18 mouse cellular contexts compared by ENCODE assay signal in genomic region chr11:107450097-107450496, GRCm38 (mm10). TPM values are rescaled to one million over a fixed set of nuclear protein-coding genes. Genes with fewer than 3 reads are reported as not detected.
DNase-seq lines count a peak whose midpoint lies in the region; ATAC-seq and TF ChIP-seq lines count a peak whose summit lies in the region.
"Had no signal": no experiment of that assay in that cellular context is flagged by ENCODE, and none has a peak within 500 bp of the region (broad histone marks: within the 10 kb centered on the region; RNA-seq: fewer than 3 reads in every experiment).

No protein-coding gene starts in this region.

- peak; percentile 44 for DNase-seq in heart, postnatal 0 days (ENCODE audit: low spot score)
- no peak for DNase-seq in heart, postnatal 25 days (ENCODE audit: low spot score)
- DNase-seq in liver, embryonic 14.5 days (ENCODE audit: low read depth in 3 of 3, low spot score in 3 of 3), result no peak
- no peak for DNase-seq in right cerebral cortex, postnatal 36 days (ENCODE audit: low spot score in 2 of 2)
- DNase-seq: adrenal gland, postnatal 10 days; cerebellum, adult 11 months; kidney, postnatal 10 days; layer of hippocampus, postnatal 36 days; right cerebral cortex, postnatal 14 days; thymus, postnatal 4 days had no signal

- intact Hi-C loops in heart, postnatal 25 days (cut with DNase I), result loop anchor here (2.0 kb wide), 2 partner anchors 15 to 27 kb away; no protein-coding TSS in a partner anchor

- ATAC-seq in heart, postnatal 0 days (ENCODE audit: insufficient read depth, low read depth), result no peak
- ATAC-seq in liver, embryonic 14.5 days (ENCODE audit: insufficient read depth), result no peak
- ATAC-seq in forebrain, embryonic 16.5 days, result no peak

- TF ChIP-seq CTCF in heart, postnatal 0 days (IDR thresholded peaks at IDR 0.05; ENCODE audit: low read depth), result no peak
- no peak for TF ChIP-seq CTCF in E14TG2a.4 (conservative IDR thresholded peaks at IDR 0.05; ENCODE audit: low read length)
- no peak for TF ChIP-seq CTCF in ES-Bruce4 (IDR thresholded peaks at IDR 0.05; ENCODE audit: low read depth, low read length)
- TF ChIP-seq CTCF in liver, embryonic 14.5 days (IDR thresholded peaks at IDR 0.05; ENCODE audit: low read depth), result no peak

- H3K9ac ChIP-seq in heart, postnatal 0 days (replicated peaks; ENCODE audit: low read depth, low read length), result no peak overlapping the region
- H3K9ac ChIP-seq in ES-Bruce4 (ENCODE audit: low read depth, poor library complexity, severe bottlenecking), result peak overlapping the region; percentile 19
- peak overlapping the region; percentile 68 for H3K9ac ChIP-seq in liver, embryonic 14.5 days (replicated peaks)
- no peak overlapping the region for H3K9ac ChIP-seq in forebrain, embryonic 16.5 days (replicated peaks; ENCODE audit: low read depth, low read length)
- H3K9ac ChIP-seq: hindbrain, embryonic 15.5 days; limb, embryonic 12.5 days; stomach, embryonic 15.5 days had no signal

- no peaks in the 10 kb centered on the region for H3K36me3 ChIP-seq in heart, postnatal 0 days (replicated peaks; ENCODE audit: control insufficient read depth, insufficient read depth, low read length)
- H3K36me3 ChIP-seq in E14TG2a.4 (ENCODE audit: insufficient read depth, low read length) (peaks cover 12% of the 10 kb centered on the region), ES-Bruce4 (ENCODE audit: control insufficient read depth, insufficient read depth, low read length, poor library complexity, severe bottlenecking) (no peaks in the 10 kb centered on the region)
- H3K36me3 ChIP-seq in liver, embryonic 14.5 days (replicated peaks; ENCODE audit: control insufficient read depth, insufficient read depth, low read depth), result no peaks in the 10 kb centered on the region
- H3K36me3 ChIP-seq in forebrain, embryonic 16.5 days (ENCODE audit: control insufficient read depth, insufficient read depth), result no peaks in the 10 kb centered on the region
- H3K36me3 ChIP-seq: stomach, embryonic 15.5 days had no signal

- no peaks in the 10 kb centered on the region for H3K27me3 ChIP-seq in heart, postnatal 0 days (ENCODE audit: control insufficient read depth, insufficient read depth, low read length)
- H3K27me3 ChIP-seq in E14TG2a.4 (ENCODE audit: insufficient read depth, low read length) (no peaks in the 10 kb centered on the region), ES-Bruce4 (ENCODE audit: control insufficient read depth, insufficient read depth, low read length, poor library complexity, severe bottlenecking) (no peaks in the 10 kb centered on the region)
- no peaks in the 10 kb centered on the region for H3K27me3 ChIP-seq in liver, embryonic 14.5 days (ENCODE audit: control insufficient read depth, insufficient read depth, low read length)
- H3K27me3 ChIP-seq in forebrain, embryonic 16.5 days (replicated peaks; ENCODE audit: control insufficient read depth, insufficient read depth, low read length), result no peaks in the 10 kb centered on the region
- H3K27me3 ChIP-seq: CH12.LX; heart, embryonic 13.5 days; hindbrain, embryonic 15.5 days; limb, embryonic 12.5 days; stomach, embryonic 15.5 days had no signal

- H3K4me2 ChIP-seq in heart, postnatal 0 days (ENCODE audit: low read depth, low read length), result no peak overlapping the region
- H3K4me2 ChIP-seq in liver, embryonic 14.5 days (ENCODE audit: low read depth), result peak overlapping the region; percentile 71
- H3K4me2 ChIP-seq in forebrain, embryonic 16.5 days (ENCODE audit: low read length), result no peak overlapping the region
- H3K4me2 ChIP-seq: hindbrain, embryonic 15.5 days; limb, embryonic 12.5 days; stomach, embryonic 15.5 days had no signal

- H3K4me1 ChIP-seq in heart, postnatal 0 days (ENCODE audit: control insufficient read depth, insufficient read depth), result peaks cover 58% of the 10 kb centered on the region
- H3K4me1 ChIP-seq in E14TG2a.4 (replicated peaks; ENCODE audit: low read depth, low read length) (peaks cover 97% of the 10 kb centered on the region), ES-Bruce4 (ENCODE audit: control insufficient read depth, insufficient read depth, low read length) (peaks cover 14% of the 10 kb centered on the region)
- peaks cover 60 to 62% of the 10 kb centered on the region in 2 experiments for H3K4me1 ChIP-seq in liver, embryonic 14.5 days (replicated peaks; ENCODE audit: control insufficient read depth in 2 of 2, insufficient read depth in 2 of 2, low read length in 1 of 2)
- peaks cover 8% of the 10 kb centered on the region; the same call in 1 of the 2 replicates for H3K4me1 ChIP-seq in forebrain, embryonic 16.5 days (replicated peaks; ENCODE audit: control insufficient read depth, insufficient read depth, low read length)

- no peak for TF ChIP-seq EP300 in heart, postnatal 0 days (IDR thresholded peaks at IDR 0.05; ENCODE audit: low read depth)
- TF ChIP-seq EP300 in ES-Bruce4 (IDR thresholded peaks at IDR 0.05; ENCODE audit: insufficient read depth, low read depth, low read length), result no peak
- no peak for TF ChIP-seq EP300 in liver, embryonic 14.5 days (IDR thresholded peaks at IDR 0.05; ENCODE audit: low read depth)

- 31% methylated on average over 6 of the region's 6 CpGs for WGBS in heart, postnatal 0 days
- 71% methylated on average over 6 of the region's 6 CpGs for WGBS in liver, embryonic 14.5 days (ENCODE audit: insufficient replicate concordance)
- 36% methylated on average over 6 of the region's 6 CpGs for WGBS in forebrain, embryonic 16.5 days

- H3K4me3 ChIP-seq in heart, postnatal 0 days (ENCODE audit: low read depth, low read length), result no peak overlapping the region
- H3K4me3 ChIP-seq in E14TG2a.4 (replicated peaks; ENCODE audit: low read length) (peak overlapping the region; percentile 62), ES-Bruce4 (ENCODE audit: low read depth, low read length) (no peak overlapping the region)
- no peak overlapping the region for H3K4me3 ChIP-seq in liver, embryonic 14.5 days (ENCODE audit: insufficient read depth in 1 of 2, low read depth in 2 of 2, low read length in 2 of 2)
- no peak overlapping the region for H3K4me3 ChIP-seq in forebrain, embryonic 16.5 days (replicated peaks; ENCODE audit: low read length)
- H3K4me3 ChIP-seq: heart, embryonic 13.5 days; hindbrain, embryonic 15.5 days; limb, embryonic 12.5 days; stomach, embryonic 15.5 days had no signal

- H3K9me3 ChIP-seq in heart, postnatal 0 days (replicated peaks; ENCODE audit: control insufficient read depth, low read length), result no peaks in the 10 kb centered on the region
- H3K9me3 ChIP-seq in E14TG2a.4 (ENCODE audit: low read length) (no peaks in the 10 kb centered on the region), ES-Bruce4 (replicated peaks; ENCODE audit: control insufficient read depth, insufficient read depth, low read length, poor library complexity, severe bottlenecking) (no peaks in the 10 kb centered on the region)
- no peaks in the 10 kb centered on the region for H3K9me3 ChIP-seq in liver, embryonic 14.5 days (ENCODE audit: control insufficient read depth, low read length)
- no peaks in the 10 kb centered on the region for H3K9me3 ChIP-seq in forebrain, embryonic 16.5 days (ENCODE audit: control insufficient read depth, low read length)
- H3K9me3 ChIP-seq: heart, embryonic 13.5 days; hindbrain, embryonic 15.5 days; stomach, embryonic 15.5 days had no signal

- no peak overlapping the region for H3K27ac ChIP-seq in heart, postnatal 0 days (ENCODE audit: low read depth)
- H3K27ac ChIP-seq in ES-Bruce4 (ENCODE audit: insufficient read depth, low read length), result peak overlapping the region; percentile 96
- H3K27ac ChIP-seq in liver, embryonic 14.5 days, result peak overlapping the region; percentile 92
- H3K27ac ChIP-seq in forebrain, embryonic 16.5 days (ENCODE audit: low read length), result no peak overlapping the region
- H3K27ac ChIP-seq: hindbrain, embryonic 15.5 days; limb, embryonic 12.5 days; stomach, embryonic 15.5 days had no signal

- no peak for TF ChIP-seq POLR2A in ES-Bruce4 (IDR thresholded peaks at IDR 0.05; ENCODE audit: insufficient read depth, low read length)

RNA-seq across cellular contexts. Expression of gene Pitpnc1, which starts 20.4 kb away (rescaled TPM):
- 27.9 and 28.7 TPM in 2 replicates for total RNA-seq in heart, postnatal 0 days (2014; rRNA removed; ENCODE audit: low replicate concordance)
- polyA plus RNA-seq in heart, postnatal 0 days (2015; fragmentation: Nextera tagmentation; extraction: Ambion mirVana), result 29.2 and 31.6 TPM in 2 replicates
- total RNA-seq in heart, postnatal 25 days (2021), result 10 to 100 TPM; 65.1 to 72.6 TPM
- 25.4 and 27.1 TPM in 2 replicates for polyA plus RNA-seq in ES-Bruce4 (2011; ENCODE audit: insufficient read depth, insufficient read length, low read depth, missing spikeins)
- 2.7 and 3.0 TPM in 2 replicates for polyA plus RNA-seq in liver, embryonic 14.5 days (2012; rRNA removed)
- polyA plus RNA-seq in liver, embryonic 14.5 days (2014; fragmentation: Nextera tagmentation; extraction: Ambion mirVana), result 5.8 and 6.7 TPM in 2 replicates
- 51.3 and 51.6 TPM in 2 replicates for polyA plus RNA-seq in forebrain, embryonic 16.5 days (2015; fragmentation: Nextera tagmentation; extraction: Ambion mirVana)

RNA-seq across cellular contexts. Expression of gene Psmd12, which starts 29.2 kb away (rescaled TPM):
- 26.7 and 45.6 TPM in 2 replicates for total RNA-seq in heart, postnatal 0 days (2014; rRNA removed; ENCODE audit: low replicate concordance)
- 153 and 158 TPM in 2 replicates for polyA plus RNA-seq in heart, postnatal 0 days (2015; fragmentation: Nextera tagmentation; extraction: Ambion mirVana)
- total RNA-seq in heart, postnatal 25 days (2021), result 10 to 100 TPM; 84.7 to 87.4 TPM
- polyA plus RNA-seq in ES-Bruce4 (2011; ENCODE audit: insufficient read depth, insufficient read length, low read depth, missing spikeins), result 155 and 167 TPM in 2 replicates
- 22.3 and 45.6 TPM in 2 replicates for polyA plus RNA-seq in liver, embryonic 14.5 days (2012; rRNA removed)
- polyA plus RNA-seq in liver, embryonic 14.5 days (2014; fragmentation: Nextera tagmentation; extraction: Ambion mirVana), result 103 and 105 TPM in 2 replicates
- 148 and 153 TPM in 2 replicates for polyA plus RNA-seq in forebrain, embryonic 16.5 days (2015; fragmentation: Nextera tagmentation; extraction: Ambion mirVana)

Comparison
In these comparisons a context has a peak if more than half of its experiments do, and no peak if none do; other contexts are left out.
1. H3K27ac ChIP-seq: peak in ES-Bruce4 (single experiment) and liver, embryonic 14.5 days (single experiment); none in heart, postnatal 0 days (single experiment) and forebrain, embryonic 16.5 days (single experiment).
2. H3K9ac ChIP-seq: peak in ES-Bruce4 (single experiment) and liver, embryonic 14.5 days (single experiment); none in heart, postnatal 0 days (single experiment) and forebrain, embryonic 16.5 days (single experiment).